ENCODE assay signal across 14 mouse cellular contexts in genomic region chr15:24527379-24527778, GRCm38 (mm10).
DNase-seq lines count a peak whose midpoint lies in the region; ATAC-seq and TF ChIP-seq lines count a peak whose summit lies in the region.
"Had no signal": no experiment of that assay in that cellular context is flagged by ENCODE, and none has a peak within 500 bp of the region (broad histone marks: within the 10 kb centered on the region; RNA-seq: fewer than 3 reads in every experiment).

No protein-coding gene starts in this region.

- no peaks in the 10 kb centered on the region for H3K36me3 ChIP-seq in intestine, postnatal 0 days (ENCODE audit: control insufficient read depth, insufficient read depth)
- no peaks in the 10 kb centered on the region for H3K36me3 ChIP-seq in intestine, embryonic 16.5 days (ENCODE audit: control insufficient read depth, insufficient read depth, low read length)
- H3K36me3 ChIP-seq: embryonic facial prominence, embryonic 15.5 days; heart, embryonic 10.5 days had no signal

- 69% methylated on average over 5 of the region's 5 CpGs for WGBS in intestine, postnatal 0 days
- 79% methylated on average over 5 of the region's 5 CpGs for WGBS in intestine, embryonic 16.5 days

- peak; percentile 8; the same call in 1 of the 2 replicates for TF ChIP-seq CTCF in intestine, postnatal 0 days (IDR thresholded peaks at IDR 0.05; ENCODE audit: low read depth)

- no peak overlapping the region for H3K4me2 ChIP-seq in intestine, postnatal 0 days (replicated peaks; ENCODE audit: low read depth)
- H3K4me2 ChIP-seq in intestine, embryonic 16.5 days (ENCODE audit: low read depth, low read length), result no peak overlapping the region
- H3K4me2 ChIP-seq: embryonic facial prominence, embryonic 15.5 days; forebrain, embryonic 13.5 days had no signal

- no peak overlapping the region for H3K27ac ChIP-seq in intestine, postnatal 0 days (ENCODE audit: low read depth, low read length)
- H3K27ac ChIP-seq in intestine, embryonic 16.5 days (ENCODE audit: low read length), result no peak overlapping the region
- H3K27ac ChIP-seq: embryonic facial prominence, embryonic 15.5 days; forebrain, embryonic 13.5 days; heart, embryonic 10.5 days had no signal

- no peak overlapping the region for H3K9ac ChIP-seq in intestine, postnatal 0 days (ENCODE audit: low read depth, low read length)
- H3K9ac ChIP-seq in intestine, embryonic 16.5 days (ENCODE audit: low read depth, low read length), result no peak overlapping the region
- H3K9ac ChIP-seq: embryonic facial prominence, embryonic 15.5 days; forebrain, embryonic 13.5 days had no signal

- H3K9me3 ChIP-seq in intestine, postnatal 0 days (ENCODE audit: control insufficient read depth), result no peaks in the 10 kb centered on the region
- no peaks in the 10 kb centered on the region for H3K9me3 ChIP-seq in intestine, embryonic 16.5 days (ENCODE audit: control insufficient read depth, low read length)
- H3K9me3 ChIP-seq: embryonic facial prominence, embryonic 15.5 days; forebrain, embryonic 13.5 days; heart, embryonic 10.5 days had no signal

- no peak overlapping the region for H3K4me3 ChIP-seq in intestine, postnatal 0 days (ENCODE audit: low read depth, low read length)
- H3K4me3 ChIP-seq in intestine, embryonic 16.5 days (ENCODE audit: low read length), result no peak overlapping the region
- H3K4me3 ChIP-seq: embryonic facial prominence, embryonic 15.5 days; forebrain, embryonic 13.5 days; heart, embryonic 10.5 days had no signal

- ATAC-seq in intestine, postnatal 0 days, result no peak
- no peak for ATAC-seq in intestine, embryonic 16.5 days
- ATAC-seq: forebrain, embryonic 13.5 days; inflammation-experienced regulatory T-cells, adult 6 months had no signal

- H3K27me3 ChIP-seq in intestine, postnatal 0 days (replicated peaks; ENCODE audit: control insufficient read depth, insufficient read depth, low read length), result no peaks in the 10 kb centered on the region
- H3K27me3 ChIP-seq in intestine, embryonic 16.5 days (replicated peaks; ENCODE audit: control insufficient read depth, insufficient read depth, low read length), result no peaks in the 10 kb centered on the region
- H3K27me3 ChIP-seq: embryonic facial prominence, embryonic 15.5 days; forebrain, embryonic 13.5 days had no signal

- DNase-seq in right cerebral cortex, adult 2 months (ENCODE audit: low spot score in 2 of 2), result peak; percentile 11 to 19
- DNase-seq in right cerebral cortex, postnatal 4 days, result no peak
- DNase-seq in brain, adult 2 months (ENCODE audit: low read depth, low spot score), result peak; percentile 63
- DNase-seq in frontal cortex, postnatal 25 days (ENCODE audit: low spot score in 2 of 2), result no peak
- DNase-seq in ovary, postnatal 10 days (ENCODE audit: low spot score), result no peak
- DNase-seq: heart, postnatal 4 days; kidney, postnatal 10 days; right cerebral cortex, postnatal 14 days had no signal

- no peaks in the 10 kb centered on the region for H3K4me1 ChIP-seq in intestine, postnatal 0 days (replicated peaks; ENCODE audit: control insufficient read depth, insufficient read depth, low read length)
- no peaks in the 10 kb centered on the region for H3K4me1 ChIP-seq in intestine, embryonic 16.5 days (ENCODE audit: control insufficient read depth, insufficient read depth, low read length)
- H3K4me1 ChIP-seq: embryonic facial prominence, embryonic 15.5 days; forebrain, embryonic 13.5 days; heart, embryonic 10.5 days had no signal

Comparison
In these comparisons a context has a peak if more than half of its experiments do, and no peak if none do; other contexts are left out.
1. DNase-seq: peak in right cerebral cortex, adult 2 months (2 of 2) and brain, adult 2 months (single experiment); none in right cerebral cortex, postnatal 4 days (single experiment), frontal cortex, postnatal 25 days (0 of 2) and ovary, postnatal 10 days (single experiment).